Mouse (Mus musculus): ENCODE results near the gene Cchcr1. TPM values are rescaled to one million over a fixed set of nuclear protein-coding genes. Genes with fewer than 3 reads are reported as not detected.

Cchcr1 gene
- polyA plus RNA-seq, 1 experiment: 7.5 TPM

- Histone ChIP-seq H3K4me1 (ENCODE audit: control insufficient read depth, insufficient read depth, low read length) (no peaks in the 10 kb centered on the region), H3K27me3 (replicated peaks; ENCODE audit: control insufficient read depth, insufficient read depth, low read length) (no peaks in the 10 kb centered on the region), H3K27ac (ENCODE audit: insufficient read depth, low read depth, low read length) (no peak overlapping the region), H3K36me3 (ENCODE audit: control insufficient read depth, insufficient read depth, low read length) (no peaks in the 10 kb centered on the region), H3K4me3 (ENCODE audit: insufficient read depth, low read depth, low read length) (no peak overlapping the region)
- DNase-seq: no peak
- TF ChIP-seq CTCF (conservative IDR thresholded peaks at IDR 0.05; ENCODE audit: insufficient read depth, insufficient read length, low read depth, low read length): no peak
- WGBS: 59% methylated on average over 5 of the region's 5 CpGs
These were observed 26.6 kb upstream of the Cchcr1 start for GRCm38 (mm10) chr17:35490320-35490719.

GRCm38 (mm10) chr17:35497124-35497523 lies 19.8 kb upstream of the Cchcr1 start:
- no peak overlapping the region for H3K27ac ChIP-seq (ENCODE audit: insufficient read depth, low read depth, low read length)
- 97% methylated on average over 7 of the region's 7 CpGs for WGBS
- no peaks in the 10 kb centered on the region for H3K36me3 ChIP-seq (ENCODE audit: control insufficient read depth, insufficient read depth, low read length)
- TF ChIP-seq POLR2A (IDR thresholded peaks at IDR 0.05; ENCODE audit: low read depth, low read length): no peak
- TF ChIP-seq CTCF (conservative IDR thresholded peaks at IDR 0.05; ENCODE audit: insufficient read depth, insufficient read length, low read depth, low read length): no peak
- no peak for DNase-seq
- no peak overlapping the region for H3K4me3 ChIP-seq (ENCODE audit: insufficient read depth, low read depth, low read length)
- H3K4me1 ChIP-seq (ENCODE audit: control insufficient read depth, insufficient read depth, low read length): no peaks in the 10 kb centered on the region
- H3K27me3 ChIP-seq (replicated peaks; ENCODE audit: control insufficient read depth, insufficient read depth, low read length): no peaks in the 10 kb centered on the region

- no peaks in the 10 kb centered on the region for H3K4me1 ChIP-seq (ENCODE audit: control insufficient read depth, insufficient read depth, low read length)
- WGBS: 24% methylated on average over 6 of the region's 6 CpGs
- H3K4me3 ChIP-seq (ENCODE audit: insufficient read depth, low read depth, low read length): no peak overlapping the region
- H3K27me3 ChIP-seq (replicated peaks; ENCODE audit: control insufficient read depth, insufficient read depth, low read length): no peaks in the 10 kb centered on the region
- H3K27ac ChIP-seq (ENCODE audit: insufficient read depth, low read depth, low read length): no peak overlapping the region
- TF ChIP-seq POLR2A (IDR thresholded peaks at IDR 0.05; ENCODE audit: low read depth, low read length): no peak
- no peak for TF ChIP-seq CTCF (conservative IDR thresholded peaks at IDR 0.05; ENCODE audit: insufficient read depth, insufficient read length, low read depth, low read length)
- no peak for DNase-seq
- H3K36me3 ChIP-seq (ENCODE audit: control insufficient read depth, insufficient read depth, low read length): no peaks in the 10 kb centered on the region
These were observed 14.7 kb upstream of the Cchcr1 start for GRCm38 (mm10) chr17:35502226-35502625.

- WGBS: 79% methylated on average over 5 of the region's 5 CpGs
- Histone ChIP-seq H3K4me1 (ENCODE audit: control insufficient read depth, insufficient read depth, low read length) (no peaks in the 10 kb centered on the region), H3K27ac (ENCODE audit: insufficient read depth, low read depth, low read length) (no peak overlapping the region), H3K36me3 (ENCODE audit: control insufficient read depth, insufficient read depth, low read length) (no peaks in the 10 kb centered on the region), H3K4me3 (ENCODE audit: insufficient read depth, low read depth, low read length) (no peak overlapping the region), H3K27me3 (replicated peaks; ENCODE audit: control insufficient read depth, insufficient read depth, low read length) (no peaks in the 10 kb centered on the region)
- TF ChIP-seq POLR2A (IDR thresholded peaks at IDR 0.05; ENCODE audit: low read depth, low read length) (no peak), CTCF (conservative IDR thresholded peaks at IDR 0.05; ENCODE audit: insufficient read depth, insufficient read length, low read depth, low read length) (no peak)
- DNase-seq: no peak
These were observed 14.1 kb upstream of the Cchcr1 start for GRCm38 (mm10) chr17:35502762-35503161.

GRCm38 (mm10) chr17:35503849-35504248 lies 13.1 kb upstream of the Cchcr1 start:
- 48% methylated on average over 5 of the region's 5 CpGs for WGBS

GRCm38 (mm10) chr17:35504628-35505481 lies 12.0 kb upstream of the Cchcr1 start:
- no peaks in the 10 kb centered on the region for H3K4me1 ChIP-seq (ENCODE audit: control insufficient read depth, insufficient read depth, low read length)
- no peak for DNase-seq
- no peaks in the 10 kb centered on the region for H3K36me3 ChIP-seq (ENCODE audit: control insufficient read depth, insufficient read depth, low read length)
- WGBS: 54% methylated on average over 8 of the region's 8 CpGs
- no peaks in the 10 kb centered on the region for H3K27me3 ChIP-seq (replicated peaks; ENCODE audit: control insufficient read depth, insufficient read depth, low read length)
- no peak overlapping the region for H3K4me3 ChIP-seq (ENCODE audit: insufficient read depth, low read depth, low read length)
- no peak for TF ChIP-seq CTCF (conservative IDR thresholded peaks at IDR 0.05; ENCODE audit: insufficient read depth, insufficient read length, low read depth, low read length)
- TF ChIP-seq POLR2A (IDR thresholded peaks at IDR 0.05; ENCODE audit: low read depth, low read length): no peak
- H3K27ac ChIP-seq (ENCODE audit: insufficient read depth, low read depth, low read length): no peak overlapping the region

More at GRCm38 (mm10) chr17:35503849-35504248, 13.1 kb upstream of the Cchcr1 start:
- TF ChIP-seq CTCF (conservative IDR thresholded peaks at IDR 0.05; ENCODE audit: insufficient read depth, insufficient read length, low read depth, low read length) (no peak), POLR2A (IDR thresholded peaks at IDR 0.05; ENCODE audit: low read depth, low read length) (no peak)
- H3K27me3 ChIP-seq (replicated peaks; ENCODE audit: control insufficient read depth, insufficient read depth, low read length): no peaks in the 10 kb centered on the region
- DNase-seq: no peak
- no peaks in the 10 kb centered on the region for H3K36me3 ChIP-seq (ENCODE audit: control insufficient read depth, insufficient read depth, low read length)
- no peak overlapping the region for H3K4me3 ChIP-seq (ENCODE audit: insufficient read depth, low read depth, low read length)
- H3K27ac ChIP-seq (ENCODE audit: insufficient read depth, low read depth, low read length): no peak overlapping the region
- H3K4me1 ChIP-seq (ENCODE audit: control insufficient read depth, insufficient read depth, low read length): no peaks in the 10 kb centered on the region

GRCm38 (mm10) chr17:35505776-35506175 lies 11.1 kb upstream of the Cchcr1 start, which contains the start of gene Pou5f1:
Gene Pou5f1 (plus strand): TSS chr17:35506018.
- Histone ChIP-seq H3K4me3 (ENCODE audit: insufficient read depth, low read depth, low read length) (no peak within 1 kb of the TSS), H3K27me3 (replicated peaks; ENCODE audit: control insufficient read depth, insufficient read depth, low read length) (no peaks in the 10 kb centered on the region), H3K4me1 (ENCODE audit: control insufficient read depth, insufficient read depth, low read length) (no peaks in the 10 kb centered on the region), H3K27ac (ENCODE audit: insufficient read depth, low read depth, low read length) (no peak within 1 kb of the TSS), H3K36me3 (ENCODE audit: control insufficient read depth, insufficient read depth, low read length) (no peaks in the 10 kb centered on the region)
- WGBS: 74% methylated on average over 13 of the region's 13 CpGs
- TF ChIP-seq POLR2A (IDR thresholded peaks at IDR 0.05; ENCODE audit: low read depth, low read length): no peak
- no peak for TF ChIP-seq CTCF (conservative IDR thresholded peaks at IDR 0.05; ENCODE audit: insufficient read depth, insufficient read length, low read depth, low read length)
- DNase-seq: no peak
